Mouse (Mus musculus): ENCODE data around the gene Col4a4.

DNA sequence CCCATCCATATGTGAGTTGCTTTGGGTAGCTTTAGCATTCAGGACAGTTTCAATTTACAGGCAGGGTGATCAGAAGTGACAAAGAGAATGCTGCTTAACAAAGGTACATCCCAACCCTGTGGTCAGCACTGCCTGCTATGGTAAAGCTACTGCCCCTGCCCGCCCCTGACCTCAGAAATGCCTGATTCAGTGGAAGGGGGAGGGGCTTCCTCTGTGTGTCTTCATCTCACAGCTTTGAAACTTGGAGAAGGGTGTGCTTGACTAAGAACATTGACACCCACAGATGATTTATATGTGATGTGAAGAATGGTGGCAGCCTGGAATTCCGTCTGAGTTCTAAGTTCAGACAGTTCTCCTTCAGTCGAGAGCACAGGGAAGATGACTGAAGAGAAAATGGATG lies 48.8 kb downstream of the Col4a4 start:
- no peak for TF ChIP-seq CTCF (IDR thresholded peaks at IDR 0.05; ENCODE audit: low read depth, low read length)
- no peak for TF ChIP-seq TAL1 (conservative IDR thresholded peaks at IDR 0.05; ENCODE audit: low read depth, low read length)
- no peak for TF ChIP-seq GATA1 (IDR thresholded peaks at IDR 0.05; ENCODE audit: borderline replicate concordance, low read length)
- no peak for TF ChIP-seq GATA2 (IDR thresholded peaks at IDR 0.05; ENCODE audit: borderline replicate concordance, low read depth, low read length)

All from G1E (cell line).